Mouse (Mus musculus): ENCODE data around the gene Fsd1l.

Gene Fsd1l

GRCm38 (mm10) chr4:53738956-53739616 is 107.8 kb downstream of the Fsd1l start:
- peak; percentile 71 for DNase-seq (ENCODE audit: low read depth, low spot score)

- DNase-seq (ENCODE audit: low read depth, low spot score): no peak
Observed at GRCm38 (mm10) chr4:53749831-53750230, 118.6 kb downstream of the Fsd1l start.

DNA sequence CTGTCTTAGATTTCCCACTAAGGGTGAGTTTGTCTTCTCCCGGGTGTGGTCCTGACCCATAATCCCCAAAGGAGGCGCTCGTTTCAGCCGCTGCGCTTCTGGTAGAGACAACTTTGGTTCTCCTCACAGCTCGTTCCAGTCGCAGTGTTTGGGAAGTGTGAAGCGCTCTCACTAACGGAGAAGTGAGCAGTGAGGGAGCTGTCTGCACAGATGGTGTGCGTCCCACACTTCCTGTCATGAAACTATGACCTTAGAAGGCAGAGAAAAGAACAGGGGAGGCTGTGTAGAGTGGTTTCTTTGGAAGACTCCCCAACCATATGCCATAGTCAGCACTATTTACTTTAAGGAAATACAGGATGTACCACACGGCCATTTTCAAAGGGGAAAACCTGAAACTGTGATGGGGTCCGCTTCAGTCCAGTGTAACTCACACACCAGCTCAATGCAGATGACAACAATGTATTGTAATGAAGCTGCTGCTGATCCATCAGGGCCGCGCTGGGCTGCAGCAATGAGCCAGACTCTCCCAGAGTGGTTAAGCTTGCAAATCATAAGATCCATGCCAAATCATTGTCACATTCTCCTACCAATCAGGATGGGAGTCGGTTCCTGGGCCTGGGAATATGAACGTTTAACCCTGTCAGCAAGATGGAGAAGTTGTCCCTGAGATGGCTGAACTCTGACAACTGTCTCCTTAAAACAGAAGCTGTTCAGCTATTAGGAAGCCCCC is 119.3 kb downstream of the Fsd1l start:
- DNase-seq (ENCODE audit: low read depth, low spot score): no peak

Measured in A20 (cell line).